Mouse (Mus musculus) small intestine, adult 2 months (tissue): ENCODE results near the gene Gnptab.

ENCODE experiments used
- CTCF ChIP-seq: fragments of 200-500 bp; IDR thresholded peaks from 2 replicates; pipeline ENCODE4 v1.5.1; 2012; ENCODE audit warnings: low read depth, mild to moderate bottlenecking, control low read depth, inconsistent platforms, low read length, moderate library complexity, mixed read lengths; ENCODE audit not compliant: insufficient replicate concordance, insufficient read length; ENCODE audit errors: extremely low read depth
- POLR2A ChIP-seq: fragments of 200-500 bp; IDR thresholded peaks from 2 replicates; pipeline ENCODE4 v1.6.1; 2012; ENCODE audit warnings: low read depth, mild to moderate bottlenecking, control low read depth, inconsistent platforms, low read length, moderate library complexity

DNA sequence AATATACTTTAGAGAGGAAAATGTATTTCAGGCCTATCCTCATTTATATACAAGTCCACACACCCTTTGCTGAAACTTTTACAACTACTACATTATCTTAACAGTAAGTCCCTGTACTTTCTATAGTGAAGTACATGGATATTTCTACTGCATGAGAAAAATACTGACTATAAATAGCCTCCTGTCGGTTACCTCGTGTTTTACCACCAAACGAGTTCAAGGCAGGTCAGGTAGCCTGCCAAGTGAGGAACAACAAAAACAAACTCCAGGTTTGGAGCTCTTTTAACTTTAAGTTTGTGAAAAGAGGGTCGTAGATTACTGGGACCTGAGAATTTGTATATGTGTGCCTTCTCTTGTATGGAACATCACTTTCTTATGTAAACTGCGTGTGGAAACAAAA, 5.1 kb downstream of the Gnptab start:
- TF ChIP-seq POLR2A = no peak
- TF ChIP-seq CTCF = no peak
